ENCODE assay signal across 9 mouse cellular contexts in the genomic region with DNA sequence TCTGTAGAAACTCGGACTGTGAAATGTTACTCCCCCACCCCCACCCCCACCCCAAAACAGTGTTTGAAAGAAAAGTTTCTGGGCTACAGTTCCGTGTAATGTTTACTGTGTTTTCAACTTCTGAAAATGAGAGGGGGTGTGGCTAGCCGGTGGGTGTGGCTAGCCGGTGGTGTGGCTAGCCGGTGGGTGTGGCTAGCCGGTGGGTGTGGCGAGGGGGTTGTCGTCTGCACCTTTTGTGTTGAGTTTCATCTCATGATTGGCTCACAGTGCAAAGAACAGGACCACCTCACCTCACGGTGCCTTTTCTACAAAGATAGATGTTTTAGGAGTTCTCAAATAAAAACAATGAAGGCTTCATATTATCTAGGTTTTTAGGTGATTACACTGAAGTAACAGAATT. TPM values are rescaled to one million over a fixed set of nuclear protein-coding genes. Genes with fewer than 3 reads are reported as not detected.
DNase-seq lines count a peak whose midpoint lies in the region; ATAC-seq and TF ChIP-seq lines count a peak whose summit lies in the region.
"Had no signal": no experiment of that assay in that cellular context is flagged by ENCODE, and none has a peak within 500 bp of the region (broad histone marks: within the 10 kb centered on the region; RNA-seq: fewer than 3 reads in every experiment).

No protein-coding gene starts in this region.

- H3K4me1 ChIP-seq in intestine, embryonic 15.5 days (replicated peaks), result no peaks in the 10 kb centered on the region
- peaks cover 3% of the 10 kb centered on the region; the same call in 1 of the 2 replicates for H3K4me1 ChIP-seq in lung, adult 2 months (ENCODE audit: control insufficient read depth, insufficient read depth, low read length)
- no peaks in the 10 kb centered on the region for H3K4me1 ChIP-seq in forebrain, postnatal 0 days (ENCODE audit: insufficient read depth)
- H3K4me1 ChIP-seq: midbrain, embryonic 12.5 days had no signal

- in situ Hi-C loops in Patski (cut with MboI; ENCODE audit: low pct_unique_long_range_greater_than_20kb), result loop anchor here (10.0 kb wide), 1 partner anchor 323 kb away; no protein-coding TSS in a partner anchor

- no peak for TF ChIP-seq POLR2A in lung, adult 2 months (IDR thresholded peaks at IDR 0.05; ENCODE audit: borderline replicate concordance, extremely low read depth, low read depth, low read length)

- peak; percentile 49 for ATAC-seq in Patski
- peak; percentile 34; the same call in 1 of the 2 replicates for ATAC-seq in intestine, embryonic 15.5 days
- no peak for ATAC-seq in forebrain, postnatal 0 days

- 0 out of 2 replicates have a peak overlapping the region, but pooled peaks have one; percentile 15 for H3K4me2 ChIP-seq in intestine, embryonic 15.5 days (replicated peaks)
- H3K4me2 ChIP-seq in forebrain, postnatal 0 days (ENCODE audit: low read depth), result no peak overlapping the region
- H3K4me2 ChIP-seq: midbrain, embryonic 12.5 days had no signal

- no peak overlapping the region for H3K27ac ChIP-seq in intestine, embryonic 15.5 days
- no peak overlapping the region for H3K27ac ChIP-seq in forebrain, postnatal 0 days (ENCODE audit: low read depth, low read length)
- H3K27ac ChIP-seq: midbrain, embryonic 12.5 days had no signal

- TF ChIP-seq CTCF in Patski (IDR thresholded peaks at IDR 0.05), result no peak
- TF ChIP-seq CTCF in lung, adult 2 months (IDR thresholded peaks at IDR 0.05; ENCODE audit: insufficient read depth, low read length), result no peak
- TF ChIP-seq CTCF in forebrain, postnatal 0 days (IDR thresholded peaks at IDR 0.05; ENCODE audit: low read depth), result no peak

- H3K36me3 ChIP-seq in intestine, embryonic 15.5 days, result no peaks in the 10 kb centered on the region
- no peaks in the 10 kb centered on the region for H3K36me3 ChIP-seq in forebrain, postnatal 0 days (ENCODE audit: insufficient read depth)

- no peak overlapping the region for H3K4me3 ChIP-seq in intestine, embryonic 15.5 days (replicated peaks)
- no peak overlapping the region for H3K4me3 ChIP-seq in lung, adult 2 months (replicated peaks; ENCODE audit: extremely low read depth, low read depth, low read length)
- H3K4me3 ChIP-seq in forebrain, postnatal 0 days (ENCODE audit: low read depth, low read length), result no peak overlapping the region
- H3K4me3 ChIP-seq: midbrain, embryonic 12.5 days had no signal

- H3K9ac ChIP-seq in intestine, embryonic 15.5 days, result no peak overlapping the region
- no peak overlapping the region for H3K9ac ChIP-seq in forebrain, postnatal 0 days
- H3K9ac ChIP-seq: midbrain, embryonic 12.5 days had no signal

- 41% methylated on average over 9 of the region's 9 CpGs for WGBS in intestine, embryonic 15.5 days
- WGBS in lung, adult 2 months, result 26% methylated on average over 9 of the region's 9 CpGs
- 50% methylated on average over 9 of the region's 9 CpGs for WGBS in forebrain, postnatal 0 days

- CTCF ChIA-PET in Patski (lab: Charles Lee), result interaction anchor here (1.0 to 1.4 kb wide), 3 partner anchors 9 to 26 kb away, joined by 3 to 4 read pairs (median 3); no protein-coding TSS in a partner anchor

- POLR2A ChIA-PET in Patski (lab: Charles Lee), result interaction anchor here (0.5 to 0.6 kb wide), 2 partner anchors 14 to 71 kb away, joined by 3 to 4 read pairs; no protein-coding TSS in a partner anchor

- H3K9me3 ChIP-seq in intestine, embryonic 15.5 days, result no peaks in the 10 kb centered on the region
- no peaks in the 10 kb centered on the region for H3K9me3 ChIP-seq in forebrain, postnatal 0 days (ENCODE audit: low read length)
- H3K9me3 ChIP-seq: midbrain, embryonic 12.5 days had no signal

- H3K27me3 ChIP-seq in Patski, result no peaks in the 10 kb centered on the region
- H3K27me3 ChIP-seq in intestine, embryonic 15.5 days (replicated peaks), result no peaks in the 10 kb centered on the region
- H3K27me3 ChIP-seq in forebrain, postnatal 0 days (ENCODE audit: insufficient read depth, low read length), result no peaks in the 10 kb centered on the region
- H3K27me3 ChIP-seq: midbrain, embryonic 12.5 days had no signal

- DNase-seq in B cell, adult 2 months, result peak; percentile 42 to 46
- no peak for DNase-seq in Patski (ENCODE audit: low read depth, low spot score)
- DNase-seq in lung, adult 2 months, result peak; percentile 49
- no peak for DNase-seq in left cerebral cortex, adult 11 months (ENCODE audit: low spot score)
- no peak for DNase-seq in forebrain, postnatal 0 days
- DNase-seq in frontal cortex, postnatal 25 days (ENCODE audit: low spot score in 2 of 2), result no peak
- DNase-seq in cerebellum, postnatal 4 days (ENCODE audit: low spot score in 2 of 2), result no peak

RNA-seq across cellular contexts. Expression of gene Map3k13, which starts 24.0 kb away (rescaled TPM):
- polyA plus RNA-seq in Patski (2021), result 0.83 TPM
- 1.7 and 1.9 TPM in 2 replicates for polyA plus RNA-seq in intestine, embryonic 15.5 days (2015; fragmentation: Nextera tagmentation; extraction: Ambion mirVana)
- 1.5 and 1.8 TPM in 2 replicates for polyA plus RNA-seq in lung, adult 2 months (2012; rRNA removed)
- 7.0 and 8.7 TPM in 2 replicates for total RNA-seq in forebrain, postnatal 0 days (2014; rRNA removed)
- polyA plus RNA-seq in forebrain, postnatal 0 days (2015; fragmentation: Nextera tagmentation; extraction: Ambion mirVana), result 1.3 and 3.0 TPM in 2 replicates

RNA-seq across cellular contexts. Expression of gene Ehhadh, which starts 30.5 kb away (rescaled TPM):
- 0.08 TPM for polyA plus RNA-seq in Patski (2021)
- 9.7 and 11.4 TPM in 2 replicates for polyA plus RNA-seq in intestine, embryonic 15.5 days (2015; fragmentation: Nextera tagmentation; extraction: Ambion mirVana)
- 3.0 and 4.3 TPM in 2 replicates for polyA plus RNA-seq in lung, adult 2 months (2012; rRNA removed)
- total RNA-seq in forebrain, postnatal 0 days (2014; rRNA removed), result 1.6 and 1.9 TPM in 2 replicates
- polyA plus RNA-seq in forebrain, postnatal 0 days (2015; fragmentation: Nextera tagmentation; extraction: Ambion mirVana), result 1.3 and 1.4 TPM in 2 replicates

Comparison
In these comparisons a context has a peak if more than half of its experiments do, and no peak if none do; other contexts are left out.
1. DNase-seq: peak in B cell, adult 2 months (2 of 2) and lung, adult 2 months (single experiment); none in Patski (single experiment), left cerebral cortex, adult 11 months (single experiment), forebrain, postnatal 0 days (single experiment), frontal cortex, postnatal 25 days (0 of 2) and cerebellum, postnatal 4 days (0 of 2).